Mouse (Mus musculus) urinary bladder, postnatal 10 days (tissue): ENCODE measurements around the gene Shbg.
"Not testable (repeated sequence)": the region's sequence is repeated elsewhere in the genome, so short reads cannot be mapped to it uniquely, and the experiment has no call there.

ENCODE experiments used
- DNase-seq: peaks from one replicate; pipeline ENCODE4 v3.0.0; 2022; ENCODE audit warnings: low spot score

Gene Shbg

DNA sequence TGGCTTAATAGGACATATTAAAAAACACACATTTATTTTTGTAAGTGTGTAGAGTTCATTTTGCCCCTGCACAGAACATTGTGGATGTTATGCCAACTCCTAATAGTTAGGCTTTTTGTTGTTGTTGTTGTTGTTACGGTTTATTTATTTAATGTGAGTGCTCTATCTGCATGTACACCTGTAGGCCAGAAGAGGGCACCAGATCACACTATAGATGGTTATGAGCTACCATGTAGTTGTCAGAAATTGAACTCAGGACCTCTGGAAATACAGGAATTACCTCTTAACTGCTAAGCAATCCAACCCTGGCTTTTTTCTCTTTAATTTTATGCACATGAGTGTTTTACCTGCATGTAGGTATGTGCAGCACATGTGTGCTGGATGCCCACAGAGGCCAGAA lies 12.1 kb upstream of the Shbg start:
- DNase-seq = no peak

DNA sequence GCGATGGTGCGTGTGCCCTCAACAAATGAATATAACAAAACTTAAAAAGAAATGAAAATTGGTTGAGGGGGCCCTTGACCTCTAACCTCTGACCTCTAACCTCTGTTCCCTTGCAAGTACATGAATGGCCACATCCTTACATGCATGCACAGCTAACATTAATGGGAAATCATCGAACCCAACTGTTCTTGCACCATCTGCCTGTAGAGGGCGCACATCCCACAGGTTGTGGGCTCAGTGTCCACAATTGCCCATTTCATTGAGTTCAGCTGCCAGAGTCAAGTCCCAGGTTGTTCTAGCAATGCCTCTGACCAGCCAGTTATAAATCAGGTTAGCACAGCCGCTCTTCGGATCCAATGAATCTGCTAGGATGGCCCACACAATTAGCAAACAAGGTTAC lies 10.6 kb upstream of the Shbg start:
- DNase-seq = no peak

DNA sequence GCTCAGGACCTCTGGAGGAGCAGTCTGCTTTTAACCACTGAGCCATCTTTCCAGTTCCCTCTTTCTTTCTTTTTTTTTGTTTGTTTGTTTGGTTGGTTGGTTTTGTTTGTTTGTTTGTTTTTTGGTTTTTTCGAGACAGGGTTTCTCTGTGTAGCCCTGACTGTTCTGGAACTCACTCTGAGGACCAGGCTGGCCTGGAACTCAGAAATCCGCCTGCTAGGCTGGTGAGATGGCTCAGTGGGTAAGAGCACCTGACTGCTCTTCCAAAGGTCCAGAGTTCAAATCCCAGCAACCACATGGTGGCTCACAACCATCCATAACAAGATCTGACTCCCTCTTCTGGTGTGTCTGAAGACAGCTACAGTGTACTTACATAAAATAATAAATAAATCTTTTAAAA lies 6.6 kb upstream of the Shbg start:
- not testable (repeated sequence) for DNase-seq

DNA sequence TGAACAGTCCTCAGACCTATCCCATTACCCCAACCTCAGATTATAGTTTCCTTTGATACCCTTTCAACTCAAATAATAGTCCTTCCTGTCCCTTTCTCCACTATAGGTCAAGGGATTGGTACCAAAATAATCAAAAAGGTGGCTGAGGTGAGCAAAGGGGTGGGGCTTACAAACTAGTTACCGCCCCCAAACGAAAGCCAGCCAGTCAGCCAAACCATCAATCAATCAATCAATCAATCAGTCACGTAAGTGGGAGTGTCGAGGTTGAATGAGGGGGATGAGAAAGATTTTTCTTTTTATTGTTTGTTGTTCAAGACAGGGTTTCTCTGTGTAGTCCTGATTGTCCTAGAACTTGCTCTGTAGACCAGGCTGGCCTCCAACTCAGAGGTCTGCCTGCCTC lies 5.3 kb upstream of the Shbg start:
- DNase-seq = no peak

DNA sequence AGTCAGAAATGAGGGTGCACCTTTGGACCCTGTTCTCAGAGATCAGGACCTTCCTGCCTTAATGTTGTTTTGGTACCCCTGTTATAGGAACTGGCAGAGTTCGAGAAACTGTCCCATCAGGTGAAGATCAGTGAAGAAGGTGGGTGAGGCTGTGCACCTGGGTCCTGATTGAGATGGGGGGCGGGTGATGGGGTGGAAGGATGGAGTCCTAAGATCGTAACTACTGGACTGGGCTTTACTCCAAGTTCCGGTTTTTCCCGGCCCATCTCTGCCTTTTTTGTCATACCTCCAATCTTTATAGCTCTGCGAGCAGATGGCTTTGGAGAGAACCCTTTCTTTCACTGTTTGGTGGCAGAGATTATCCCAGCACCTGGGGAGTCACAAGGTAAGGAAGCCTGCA lies 4.7 kb upstream of the Shbg start:
- DNase-seq = no peak

DNA sequence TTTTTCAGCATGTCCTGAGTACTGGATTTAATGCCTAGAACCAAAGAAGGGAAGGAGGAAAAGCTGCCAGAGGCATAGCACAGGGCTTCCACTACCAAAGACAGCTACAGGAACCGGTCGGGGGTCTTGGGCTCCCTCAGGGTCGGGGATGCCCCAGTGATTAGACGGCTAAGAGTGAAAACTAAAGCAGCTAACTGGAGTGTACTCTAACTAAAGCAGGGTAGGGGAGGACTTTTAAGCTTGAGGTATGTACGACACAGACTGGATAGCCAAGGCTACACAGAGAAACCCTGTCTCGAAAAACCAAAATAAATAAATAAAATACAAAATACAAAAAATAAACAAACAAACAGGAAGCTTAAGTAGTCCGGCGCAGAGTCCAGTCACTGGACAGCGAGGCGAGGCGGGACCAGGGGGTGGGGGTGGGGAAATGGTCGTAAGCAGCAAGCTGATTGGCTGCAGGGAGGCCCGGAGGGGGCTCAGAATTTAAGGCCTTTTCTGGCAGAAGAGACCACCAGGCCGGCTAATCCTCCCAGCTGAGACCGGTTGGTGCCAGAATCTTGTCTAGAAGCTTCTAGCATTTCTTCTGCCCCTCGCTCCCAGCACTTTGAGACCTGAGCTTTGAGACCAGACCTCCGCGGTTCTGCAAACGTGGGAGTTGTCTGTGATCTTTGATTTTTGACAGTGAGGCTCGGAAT lies 4.0 kb upstream of the Shbg start, which contains the start of gene Sat2:
Gene Sat2 (plus strand): TSS at position 454 of the 698 bp plus-strand sequence.
- DNase-seq = no peak

DNA sequence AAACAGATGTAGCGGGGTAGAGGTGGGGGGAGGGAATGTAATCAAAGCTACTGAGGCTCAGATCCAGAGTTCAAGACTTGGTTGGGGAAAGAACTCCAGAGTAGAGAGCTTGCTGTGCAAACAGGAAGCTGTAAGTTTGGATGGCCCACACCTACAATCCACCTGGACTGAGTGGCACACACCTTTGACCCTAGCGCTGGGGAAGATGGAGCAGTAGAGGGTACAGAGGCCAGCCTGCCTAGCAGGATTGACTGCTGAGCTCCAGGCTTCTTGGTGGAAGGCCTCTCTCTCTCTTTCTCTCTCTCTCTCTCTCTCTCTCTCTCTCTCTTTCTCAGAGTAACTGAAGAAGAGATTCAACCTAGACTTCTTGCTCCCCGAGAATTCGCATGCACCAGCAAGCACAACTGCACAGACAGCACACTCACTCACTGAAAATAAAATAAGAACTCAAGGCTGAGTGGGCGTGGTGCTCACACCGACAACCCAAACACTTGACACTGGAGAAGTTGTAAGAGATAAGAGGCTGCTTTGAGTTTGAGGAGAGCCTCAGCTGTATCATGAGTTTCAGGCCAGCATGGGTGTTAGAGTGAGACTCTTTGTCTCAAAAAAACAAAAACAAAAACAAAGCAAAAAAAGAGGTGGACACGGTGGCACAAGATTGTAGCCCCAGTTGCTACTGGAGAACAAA lies 2.8 kb upstream of the Shbg start:
- no peak for DNase-seq

DNA sequence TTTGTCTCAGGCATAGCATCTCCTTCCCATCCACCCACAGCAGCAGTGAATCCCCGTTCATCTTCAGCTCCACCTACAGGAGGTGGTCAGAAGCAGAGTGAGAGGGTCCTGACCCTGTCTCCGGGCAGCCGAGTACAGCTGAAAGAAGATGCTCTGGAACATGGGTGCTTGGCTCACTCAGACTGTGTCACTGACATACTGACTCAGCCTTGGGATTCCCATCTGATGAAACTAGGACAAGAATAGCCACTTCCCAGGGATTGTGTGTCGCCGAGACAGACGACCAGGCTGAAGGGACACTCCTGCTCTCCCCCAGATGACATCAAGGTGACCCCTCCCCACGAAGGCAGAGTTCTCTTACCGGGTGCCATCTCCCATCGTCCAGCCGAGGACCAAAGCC lies 924 bp downstream of the Shbg start:
- no peak for DNase-seq

DNA sequence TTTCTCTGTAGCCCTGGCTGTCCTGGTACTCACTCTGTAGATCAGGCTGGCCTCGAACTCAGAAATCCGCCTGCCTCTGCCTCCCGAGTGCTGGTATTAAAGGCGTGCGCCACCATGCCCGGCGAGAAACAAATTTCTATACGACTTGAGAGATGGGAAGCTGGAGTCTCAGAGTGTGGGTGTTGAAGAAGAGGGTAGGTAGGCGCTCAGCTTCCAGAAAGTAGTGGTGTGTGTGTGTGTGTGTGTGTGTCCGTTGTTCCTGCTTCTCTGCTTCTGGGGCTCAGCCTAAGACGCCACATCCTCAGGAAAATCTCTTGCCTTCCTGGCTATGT lies 3.5 kb downstream of the Shbg start:
- DNase-seq = not testable (repeated sequence)

DNA sequence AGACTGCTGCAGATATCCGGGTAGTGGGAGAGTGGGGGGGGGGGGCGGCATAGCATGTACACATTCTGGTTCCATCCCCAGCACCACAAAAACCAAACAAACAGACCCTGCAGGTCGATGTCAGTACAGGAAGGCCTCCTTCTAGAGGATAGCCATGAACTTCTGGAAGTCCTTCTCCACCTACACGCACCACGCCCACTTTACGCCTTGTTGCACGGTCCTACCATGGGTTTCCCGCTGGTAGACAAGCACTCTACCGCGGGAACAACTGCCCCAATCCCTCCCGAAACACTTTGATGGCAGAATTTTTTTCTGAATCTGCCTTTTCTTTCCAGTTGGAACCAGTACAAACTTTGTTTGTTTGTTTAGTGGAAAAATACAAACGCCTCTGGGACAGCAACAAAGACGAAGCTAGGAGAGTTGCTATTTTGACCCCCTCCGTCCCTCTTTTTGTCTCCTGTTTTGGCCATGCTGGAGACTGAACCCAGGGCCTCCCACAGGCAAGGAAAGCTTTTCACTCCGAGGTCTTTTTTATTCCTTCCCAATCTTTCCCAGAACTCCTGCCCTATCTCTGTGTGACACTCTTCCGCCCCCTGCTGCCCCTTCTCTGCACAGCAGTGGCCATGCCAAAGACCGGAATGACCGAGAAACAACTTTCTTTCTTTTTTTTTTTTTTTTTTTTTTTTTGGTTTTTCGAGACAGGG lies 4.0 kb downstream of the Shbg start:
- peak; percentile 63 for DNase-seq

DNA sequence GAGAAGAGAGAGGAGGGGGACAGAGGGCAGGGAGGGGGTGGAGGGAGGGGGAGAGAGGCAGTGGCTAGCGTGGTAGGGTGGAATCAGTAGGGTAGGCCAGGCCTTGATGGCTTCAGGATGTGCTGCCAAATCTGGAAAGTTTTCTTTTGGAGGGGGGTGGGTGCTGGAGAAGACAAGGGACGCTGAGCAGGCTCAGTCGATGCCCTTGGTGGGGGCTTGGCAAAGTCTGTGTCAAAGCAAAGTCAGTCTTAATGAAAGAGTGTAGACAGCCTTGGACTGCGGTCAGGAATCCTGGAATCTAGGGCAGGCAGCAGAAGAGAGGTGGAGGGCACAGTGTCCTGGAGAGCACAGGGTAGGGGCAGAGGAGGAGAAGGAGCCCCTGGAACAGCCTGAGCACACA lies 6.8 kb downstream of the Shbg start:
- DNase-seq = no peak

DNA sequence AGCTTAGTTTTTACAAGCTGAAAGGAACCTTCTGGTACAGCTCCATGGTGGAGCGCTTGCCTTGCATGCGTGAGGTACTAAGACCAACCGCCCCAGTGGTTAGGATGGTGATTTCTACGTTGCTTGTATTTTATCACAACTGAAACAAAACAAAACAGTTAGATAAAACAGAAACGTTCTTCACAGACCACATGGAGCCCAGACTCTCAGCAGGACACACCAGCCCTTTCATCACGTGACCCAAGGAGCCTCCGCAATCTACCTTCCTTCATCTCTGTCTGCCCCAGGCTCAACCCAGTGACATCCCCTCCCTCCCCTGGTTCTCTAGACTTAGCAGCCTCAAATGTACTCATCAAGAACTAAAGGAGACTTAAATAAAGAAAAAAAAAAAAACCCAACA lies 8.3 kb downstream of the Shbg start:
- DNase-seq = no peak

DNA sequence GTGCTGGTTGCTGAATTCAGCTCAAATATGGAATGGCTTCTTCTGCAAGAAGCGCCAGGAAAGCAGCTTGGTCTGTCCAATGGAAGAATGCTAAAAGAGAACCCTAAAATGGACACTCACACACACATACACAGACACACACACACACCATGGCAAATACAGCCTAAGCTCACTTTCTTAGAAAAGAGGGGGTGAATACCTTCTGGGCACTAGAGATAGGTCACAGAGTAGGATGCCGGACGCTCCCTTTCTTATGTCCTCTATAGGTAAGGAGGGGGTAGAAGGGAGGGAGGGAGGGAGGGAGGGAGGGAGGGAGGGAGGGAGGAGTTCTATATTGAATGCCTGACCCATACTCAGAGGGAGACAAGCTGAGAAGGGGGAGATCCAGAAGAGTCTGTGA lies 9.2 kb downstream of the Shbg start:
- DNase-seq = no peak

DNA sequence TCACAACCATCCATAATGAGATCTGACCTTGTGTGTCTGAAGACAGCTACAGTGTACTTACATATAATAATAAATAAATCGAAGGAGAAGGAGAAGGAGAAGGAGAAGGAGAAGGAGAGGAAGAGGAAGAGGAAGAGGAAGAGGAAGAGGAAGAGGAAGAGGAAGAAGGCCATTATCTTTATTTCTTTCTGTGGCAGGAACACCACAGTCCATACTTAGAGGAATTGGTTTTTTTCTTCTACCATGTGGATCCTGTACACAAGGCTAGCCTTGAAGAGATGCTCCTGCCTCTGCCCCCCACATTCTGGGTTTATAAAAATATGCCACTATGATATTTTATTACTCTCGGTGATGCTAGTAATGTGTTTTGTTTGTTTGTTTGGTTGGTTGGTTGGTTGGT lies 10.9 kb downstream of the Shbg start:
- DNase-seq = no peak

DNA sequence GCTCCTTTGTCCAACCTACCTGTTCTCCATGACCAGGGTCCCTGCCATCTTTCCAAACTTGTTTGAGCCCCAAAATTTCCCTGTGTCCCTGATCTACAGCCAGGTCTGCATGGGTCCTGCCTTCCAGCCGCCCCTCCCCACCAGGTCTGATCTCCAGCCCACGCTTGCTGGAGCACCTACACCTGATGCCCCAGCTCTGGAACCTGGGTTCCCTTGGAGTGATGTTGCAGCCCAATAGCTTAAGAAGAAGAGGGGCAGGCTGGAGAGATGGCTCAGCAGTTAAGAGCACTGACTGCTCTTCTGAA lies 11.3 kb downstream of the Shbg start:
- DNase-seq = no peak

DNA sequence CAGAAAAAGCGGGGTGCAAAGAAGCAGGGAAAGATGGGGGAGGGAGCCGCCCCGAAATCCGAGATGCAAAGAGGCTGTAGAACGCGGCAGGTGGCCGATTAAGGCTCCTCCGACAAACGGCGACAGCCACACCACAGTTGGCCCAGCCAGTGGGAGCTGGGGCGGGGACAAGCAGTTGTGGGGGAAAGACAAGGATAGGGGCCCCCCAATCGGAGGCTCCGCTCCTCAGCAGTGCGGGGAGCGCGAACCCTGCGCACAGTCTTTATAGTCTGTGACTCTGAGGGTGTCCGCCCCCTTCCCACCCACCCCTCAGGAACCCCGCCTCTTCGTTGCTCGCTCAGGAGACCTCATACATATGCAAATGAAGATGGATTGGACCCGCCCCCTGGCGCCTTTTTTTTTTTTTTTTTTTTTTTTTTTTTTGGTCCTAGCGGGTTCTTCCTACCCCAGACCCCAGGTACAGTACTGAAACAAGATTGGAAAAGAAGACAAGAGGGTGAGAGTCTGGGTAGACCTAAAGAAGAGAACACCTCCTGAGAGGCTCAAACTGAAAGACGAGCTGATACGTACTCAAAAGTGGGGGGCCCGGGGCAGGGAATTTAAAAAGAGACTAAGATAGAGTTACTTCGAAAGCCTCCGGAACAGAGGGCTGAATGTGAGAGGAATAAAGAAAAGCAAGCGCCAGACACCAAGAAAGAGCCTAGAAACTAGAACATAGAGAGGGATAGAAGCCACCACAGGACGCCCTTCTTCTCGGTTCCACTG lies 11.8 kb downstream of the Shbg start, which contains the start of gene Atp1b2:
Gene Atp1b2 (minus strand): TSS at position 217 of the 765 bp plus-strand sequence.
- DNase-seq = peak; percentile 27

DNA sequence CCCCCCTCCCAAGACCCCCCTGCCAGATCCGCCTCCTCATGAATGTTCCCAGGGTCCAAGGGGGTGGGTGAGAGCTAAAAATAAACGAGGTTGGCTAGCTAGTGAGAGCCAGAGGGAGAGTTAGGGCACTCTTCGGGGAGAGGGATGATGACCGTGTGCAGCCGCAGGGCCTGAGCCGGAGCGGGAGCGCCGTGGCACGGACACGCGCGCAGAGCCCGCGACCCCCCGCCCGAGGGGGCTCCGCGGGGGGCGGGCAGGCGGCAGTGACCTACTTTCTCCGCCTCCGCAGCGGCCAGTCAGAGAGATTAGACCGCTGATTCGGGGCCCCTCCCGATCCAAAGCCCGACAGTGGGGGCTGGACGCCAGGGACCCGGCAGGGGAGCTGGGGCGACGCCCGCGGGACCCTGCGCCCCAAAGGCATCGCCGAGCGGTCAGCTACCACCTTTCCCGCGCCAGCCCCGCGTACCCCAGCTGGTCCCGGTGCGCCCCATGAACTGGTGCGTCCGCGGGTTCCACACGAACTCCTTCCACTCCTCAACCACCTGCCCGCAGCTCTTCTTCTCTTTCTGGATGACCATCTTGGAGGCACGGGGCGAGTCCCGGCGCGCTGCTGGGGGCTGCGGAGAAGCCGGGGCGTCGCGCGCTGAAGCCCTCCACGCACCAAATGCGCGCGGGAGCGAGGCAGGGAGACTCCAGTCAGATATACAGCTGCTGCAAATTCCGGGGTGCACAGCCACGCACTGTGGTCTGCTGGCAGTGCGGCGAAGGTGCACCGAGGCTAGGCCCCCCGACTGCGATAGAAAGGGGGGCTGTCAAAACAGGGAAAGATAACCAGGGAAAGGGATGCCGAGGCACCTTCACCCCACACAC lies 12.7 kb downstream of the Shbg start:
- DNase-seq = no peak

DNA sequence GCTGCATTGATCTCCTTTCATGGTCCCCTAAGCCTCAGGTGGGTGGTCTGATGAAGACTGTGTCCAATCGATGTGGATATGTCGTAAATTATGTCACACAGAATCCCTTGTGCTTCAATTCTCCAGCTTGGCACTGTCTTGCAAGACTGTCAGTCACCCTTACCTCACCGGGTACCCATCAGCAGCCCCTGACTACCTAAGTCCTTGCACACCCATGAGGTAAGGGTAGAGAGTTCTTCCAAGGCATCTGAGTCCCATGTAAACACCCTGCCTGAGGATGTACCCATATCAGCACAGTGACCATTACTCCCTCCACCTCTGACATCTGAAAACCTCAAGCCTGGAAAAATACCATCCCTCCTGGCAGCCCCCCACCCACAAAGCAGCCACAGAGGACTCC lies 13.4 kb downstream of the Shbg start:
- no peak for DNase-seq

DNA sequence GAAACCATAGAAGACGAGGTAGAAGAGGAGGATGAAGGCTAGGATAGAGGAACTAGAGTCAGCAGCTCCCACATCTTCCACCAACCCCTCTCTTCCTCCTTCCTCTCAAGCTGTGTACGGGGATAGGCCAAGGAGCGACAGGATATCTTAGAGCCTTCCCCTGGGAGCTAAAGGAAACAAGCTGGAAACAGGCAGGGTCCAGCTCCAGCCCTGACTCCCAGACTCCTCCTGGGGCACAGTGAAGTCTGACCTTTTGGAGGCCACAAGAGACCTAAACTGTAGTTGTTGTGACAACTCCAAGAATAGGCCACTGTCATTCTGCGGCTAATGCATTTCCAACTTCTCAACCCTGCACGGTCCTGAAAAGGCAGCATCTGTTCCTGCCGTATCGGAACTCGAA lies 14.2 kb downstream of the Shbg start:
- DNase-seq = no peak

DNA sequence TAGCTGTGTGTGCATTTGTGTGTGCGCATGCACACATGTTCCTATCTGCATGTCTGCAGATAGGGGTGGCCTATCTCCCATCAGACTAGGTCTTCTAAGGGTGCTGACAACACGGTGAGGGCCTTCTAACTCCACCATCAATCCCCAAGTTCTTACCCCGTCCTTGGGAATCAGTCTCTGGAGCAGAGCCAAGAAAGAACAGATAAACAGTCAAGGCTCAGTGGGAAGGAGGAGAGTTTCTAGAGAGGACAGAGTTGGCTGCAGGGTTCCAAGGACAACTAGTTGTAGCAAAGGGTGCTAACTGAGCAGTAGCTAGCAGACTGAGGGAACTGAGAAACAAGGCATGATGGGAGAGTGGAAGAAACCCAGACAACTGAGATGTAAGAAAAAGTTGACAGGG lies 15.9 kb downstream of the Shbg start:
- no peak for DNase-seq

DNA sequence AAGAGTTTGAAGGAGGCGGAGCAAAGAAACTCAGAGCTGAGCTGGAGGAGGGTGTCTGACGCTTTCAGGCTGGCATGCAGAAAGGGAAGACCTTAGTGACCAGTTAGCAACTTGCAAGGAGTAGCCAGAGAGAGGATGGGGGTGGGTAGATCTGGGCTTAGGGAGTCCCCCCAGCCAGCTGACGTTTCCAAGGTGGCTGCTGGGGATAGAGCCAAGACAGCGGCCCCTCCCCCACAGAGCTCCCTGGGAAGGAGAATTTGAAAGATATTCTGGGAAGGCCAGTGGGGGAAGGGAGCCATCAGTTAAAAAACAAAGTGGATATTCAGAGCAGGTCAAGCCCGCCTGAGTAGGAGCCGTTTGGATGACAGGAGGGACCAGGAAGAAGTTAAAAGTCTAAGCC lies 17.6 kb downstream of the Shbg start:
- DNase-seq = no peak

DNA sequence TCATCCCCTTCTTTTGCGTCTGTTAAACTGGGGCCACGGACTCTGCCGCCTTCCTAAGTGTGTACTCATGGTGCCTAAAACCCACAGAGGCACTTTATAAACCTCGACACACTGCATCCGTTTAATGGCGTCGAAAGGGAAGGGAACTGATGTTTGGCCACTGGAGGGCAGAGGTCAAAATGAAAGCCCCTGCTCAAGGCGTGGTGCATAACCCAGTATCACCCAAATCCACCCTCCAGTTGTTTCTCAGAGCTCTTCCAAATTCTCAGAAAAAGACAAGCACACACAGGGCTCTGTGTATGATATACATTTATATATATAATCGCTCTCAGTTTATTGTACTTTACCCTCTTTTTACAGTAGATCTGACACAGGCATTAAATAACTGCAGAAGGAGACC lies 18.3 kb downstream of the Shbg start:
- DNase-seq = no peak
